Mouse (Mus musculus) ES-Bruce4 (cell line): ENCODE data around the gene Dffb. TPM values are rescaled to one million over a fixed set of nuclear protein-coding genes. Genes with fewer than 3 reads are reported as not detected.
A peak's percentile ranks its signal among the peaks of the same experiment; 100 is the strongest.

ENCODE experiments used
- H3K27ac ChIP-seq: 2 replicates; pipeline ENCODE4 v1.5.1; 2012; ENCODE audit warnings: low read length, inconsistent platforms; ENCODE audit not compliant: insufficient read depth
- H3K27me3 ChIP-seq: 2 replicates; pipeline ENCODE4 v1.6.1; 2012; ENCODE audit warnings: mild to moderate bottlenecking, low read length, inconsistent platforms; ENCODE audit not compliant: control insufficient read depth, poor library complexity, insufficient read depth, severe bottlenecking
- H3K36me3 ChIP-seq: 2 replicates; pipeline ENCODE4 v1.6.1; 2012; ENCODE audit warnings: inconsistent platforms, mild to moderate bottlenecking, low read length, moderate library complexity; ENCODE audit not compliant: control insufficient read depth, poor library complexity, insufficient read depth, severe bottlenecking
- H3K4me1 ChIP-seq: one replicate; pipeline ENCODE4 v1.8.1; 2011; ENCODE audit warnings: low read length; ENCODE audit not compliant: control insufficient read depth, insufficient read depth
- H3K4me3 ChIP-seq: 2 replicates; pipeline ENCODE4 v1.5.1; 2011; ENCODE audit warnings: low read depth, mild to moderate bottlenecking, low read length
- H3K9ac ChIP-seq: 2 replicates; pipeline ENCODE4 v1.6.1; 2012; ENCODE audit warnings: low read depth, mild to moderate bottlenecking, inconsistent platforms; ENCODE audit not compliant: poor library complexity, severe bottlenecking
- H3K9me3 ChIP-seq: replicated peaks from 2 replicates; pipeline ENCODE4 v1.6.1; 2012; ENCODE audit warnings: mild to moderate bottlenecking, low read length, inconsistent platforms; ENCODE audit not compliant: control insufficient read depth, poor library complexity, insufficient read depth, severe bottlenecking
- CTCF ChIP-seq: IDR thresholded peaks from one replicate; pipeline ENCODE4 v1.8.1; 2011; ENCODE audit warnings: low read depth, low read length
- EP300 ChIP-seq: IDR thresholded peaks from 2 replicates; pipeline ENCODE4 v1.6.1; 2011; ENCODE audit warnings: low read depth, low read length; ENCODE audit not compliant: insufficient read depth
- POLR2A ChIP-seq: IDR thresholded peaks from one replicate; pipeline ENCODE4 v1.8.1; 2011; ENCODE audit warnings: low read length; ENCODE audit not compliant: insufficient read depth
- polyA plus RNA-seq: library from polyadenylated mRNA; stranded (reverse); fragments of >200 nt; gene quantifications from 2 replicates; pipeline ENCODE4 v1.2.4, GENCODE M21; 2011; ENCODE audit warnings: low read depth; ENCODE audit not compliant: missing spikeins, insufficient read depth, insufficient read length

The Dffb gene
- polyA plus RNA-seq, 1 experiment, result 18.5 TPM

DNA sequence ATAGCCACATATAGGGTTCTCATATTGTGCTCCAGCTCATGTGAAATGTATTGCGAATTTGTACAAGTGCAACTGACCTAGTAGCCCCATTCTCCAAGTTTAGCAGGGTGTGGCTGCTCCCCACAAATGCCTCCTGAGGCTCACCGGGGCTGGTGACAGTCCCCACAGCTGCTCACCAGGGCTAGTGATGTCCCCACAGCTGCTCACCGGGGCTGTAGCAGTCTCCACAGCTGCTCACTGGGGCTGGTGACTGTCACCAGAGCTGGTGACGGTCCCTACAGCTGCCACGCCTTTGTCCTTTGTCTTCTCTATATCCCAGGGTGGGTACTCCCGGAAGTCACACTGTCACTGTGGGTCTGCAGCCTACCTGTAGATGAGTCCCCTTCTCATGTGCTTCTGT, 31.3 kb upstream of the Dffb start:
- Histone ChIP-seq H3K9ac (no peak overlapping the region), H3K9me3 (no peaks in the 10 kb centered on the region), H3K4me1 (no peaks in the 10 kb centered on the region), H3K36me3 (no peaks in the 10 kb centered on the region), H3K4me3 (no peak overlapping the region), H3K27me3 (no peaks in the 10 kb centered on the region), H3K27ac (no peak overlapping the region)
- no peak for TF ChIP-seq EP300
- TF ChIP-seq POLR2A, result no peak
- TF ChIP-seq CTCF, result no peak

DNA sequence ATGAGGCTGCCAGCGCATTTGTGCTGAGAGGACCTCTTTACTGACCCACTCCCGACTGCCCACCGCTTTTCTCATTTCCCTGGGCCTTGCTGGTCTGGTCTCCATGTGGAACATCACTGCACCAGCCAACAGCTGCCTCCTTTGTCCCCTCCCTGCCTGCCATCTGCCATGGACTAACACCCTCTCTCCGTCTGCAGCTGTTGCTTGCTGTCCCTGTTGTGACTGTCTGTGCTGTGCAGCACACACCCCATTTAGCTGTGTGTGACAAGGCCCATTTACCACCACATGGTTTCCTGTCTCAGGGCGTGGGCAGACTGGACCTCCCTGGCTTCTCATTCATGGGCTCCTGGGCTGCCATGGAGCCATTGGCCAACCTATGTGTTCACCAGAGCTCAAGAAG, 30.6 kb upstream of the Dffb start:
- H3K9ac ChIP-seq, result no peak overlapping the region
- no peaks in the 10 kb centered on the region for H3K9me3 ChIP-seq
- no peaks in the 10 kb centered on the region for H3K27me3 ChIP-seq
- H3K36me3 ChIP-seq, result no peaks in the 10 kb centered on the region
- no peaks in the 10 kb centered on the region for H3K4me1 ChIP-seq
- H3K27ac ChIP-seq, result no peak overlapping the region
- TF ChIP-seq CTCF (no peak), EP300 (no peak), POLR2A (no peak)
- no peak overlapping the region for H3K4me3 ChIP-seq

DNA sequence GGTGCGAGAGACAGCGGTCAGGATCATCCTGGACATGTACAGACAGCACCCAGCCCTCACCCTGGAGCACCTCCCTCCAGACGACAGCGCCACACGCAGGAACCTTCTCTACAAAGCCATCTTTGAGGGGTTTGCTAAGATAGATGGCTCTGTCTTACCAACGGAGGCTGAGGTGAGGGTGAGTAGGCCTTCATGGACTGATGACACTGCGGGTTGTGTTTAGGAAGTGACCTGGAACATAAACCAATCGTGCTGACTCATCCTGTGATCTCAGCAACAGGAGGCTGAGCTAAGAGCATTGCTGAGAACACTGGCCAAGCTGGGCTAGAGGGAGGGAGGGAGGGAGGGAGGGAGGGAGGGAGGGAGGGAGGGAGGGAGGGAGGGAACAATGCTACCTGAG, 18.6 kb upstream of the Dffb start:
- Histone ChIP-seq H3K9ac (no peak overlapping the region), H3K36me3 (no peaks in the 10 kb centered on the region; the same call in 1 of the 2 replicates), H3K27ac (peak overlapping the region; percentile 29; the same call in 1 of the 2 replicates), H3K27me3 (no peaks in the 10 kb centered on the region), H3K9me3 (no peaks in the 10 kb centered on the region), H3K4me1 (peaks cover 3% of the 10 kb centered on the region), H3K4me3 (peak overlapping the region; percentile 31)
- TF ChIP-seq CTCF (no peak), EP300 (no peak), POLR2A (no peak)

GRCm38 (mm10) chr4:153992715-153993114, 17.8 kb upstream of the Dffb start:
- no peak for TF ChIP-seq CTCF
- no peaks in the 10 kb centered on the region; the same call in 1 of the 2 replicates for H3K36me3 ChIP-seq
- H3K4me3 ChIP-seq, result no peak overlapping the region
- H3K27ac ChIP-seq, result no peak overlapping the region
- no peaks in the 10 kb centered on the region for H3K9me3 ChIP-seq
- H3K27me3 ChIP-seq, result no peaks in the 10 kb centered on the region
- peaks cover 3% of the 10 kb centered on the region for H3K4me1 ChIP-seq
- no peak overlapping the region for H3K9ac ChIP-seq

DNA sequence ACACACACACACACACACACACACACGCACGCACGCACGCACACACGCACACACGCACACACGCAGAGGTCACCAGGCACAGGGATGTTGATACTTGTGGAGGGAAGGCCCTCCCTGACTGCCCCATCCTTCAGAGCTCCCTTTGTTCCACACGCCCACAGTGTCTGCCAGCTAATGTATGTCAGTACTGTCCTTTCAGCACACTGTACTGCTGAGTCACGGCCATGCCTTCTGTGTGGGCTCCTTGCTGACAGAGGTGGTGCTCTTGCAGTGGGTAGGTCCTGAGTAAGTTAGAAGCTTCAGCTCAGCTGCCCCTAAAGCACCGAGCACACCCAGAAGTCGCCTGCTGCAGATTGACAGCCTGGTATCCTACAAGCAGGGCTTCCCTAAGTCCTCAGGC, 5.5 kb upstream of the Dffb start:
- H3K9ac ChIP-seq, result no peak overlapping the region
- H3K36me3 ChIP-seq, result peaks cover 3% of the 10 kb centered on the region; the same call in 1 of the 2 replicates
- H3K4me1 ChIP-seq, result no peaks in the 10 kb centered on the region
- no peaks in the 10 kb centered on the region for H3K9me3 ChIP-seq
- H3K27ac ChIP-seq, result no peak overlapping the region
- H3K4me3 ChIP-seq, result no peak overlapping the region
- TF ChIP-seq CTCF (no peak), EP300 (no peak), POLR2A (no peak)
- H3K27me3 ChIP-seq, result no peaks in the 10 kb centered on the region

- Histone ChIP-seq H3K4me1 (no peaks in the 10 kb centered on the region), H3K9me3 (no peaks in the 10 kb centered on the region), H3K27me3 (no peaks in the 10 kb centered on the region), H3K36me3 (peaks cover 3% of the 10 kb centered on the region; the same call in 1 of the 2 replicates), H3K9ac (no peak overlapping the region), H3K27ac (no peak overlapping the region), H3K4me3 (no peak overlapping the region)
- no peak for TF ChIP-seq CTCF
- no peak for TF ChIP-seq EP300
- no peak for TF ChIP-seq POLR2A
Measured at GRCm38 (mm10) chr4:153979243-153979642, 4.3 kb upstream of the Dffb start.
